Mouse (Mus musculus) adrenal gland, adult 10 weeks (tissue): ENCODE results near the gene Olfr996. TPM values are rescaled to one million over a fixed set of nuclear protein-coding genes. Genes with fewer than 3 reads are reported as not detected.

ENCODE experiments used
- polyA plus RNA-seq: library from polyadenylated mRNA; stranded (reverse); fragments of 350-450 nt; fragmentation: Illumina TruSeq; extraction: RNeasy Lipid Tissue Mini Kit (QIAGEN cat#74804); gene quantifications from one replicate; pipeline ENCODE4 v1.2.3, GENCODE M21; 2014; ENCODE audit warnings: low read depth, low replicate concordance

Olfr996 gene
- not detected for polyA plus RNA-seq

GRCm38 (mm10) chr2:85578915-85579314, at the start of gene Olfr996:
Gene Olfr996 (plus strand): TSS chr2:85579215.

GRCm38 (mm10) chr2:85588648-85589047, 9.6 kb downstream of the Olfr996 start, which contains the start of gene Olfr998:
Gene Olfr998 (plus strand): TSS chr2:85588948.

GRCm38 (mm10) chr2:85611803-85612202, 32.8 kb downstream of the Olfr996 start, which contains the start of gene Olfr1000:
Gene Olfr1000 (minus strand): TSS chr2:85611903.

Other genes starting within 250 kb of the Olfr996 start
- gene Olfr987, start 239.9 kb upstream of the Olfr996 start, polyA plus RNA-seq, result not detected
- not detected for gene Olfr988, start 216.0 kb upstream of the Olfr996 start, polyA plus RNA-seq
- not detected for gene Olfr992, start 169.7 kb upstream of the Olfr996 start, polyA plus RNA-seq
- not detected for gene Olfr993, start 164.3 kb upstream of the Olfr996 start, polyA plus RNA-seq
- not detected for gene Olfr994, start 142.8 kb upstream of the Olfr996 start, polyA plus RNA-seq
- not detected for gene Olfr995, start 135.6 kb upstream of the Olfr996 start, polyA plus RNA-seq
- 0.64 TPM for gene 4833423E24Rik, start 60.2 kb upstream of the Olfr996 start, polyA plus RNA-seq
- not detected for gene Olfr998, start 9.7 kb downstream of the Olfr996 start, polyA plus RNA-seq
- gene Olfr1000, start 32.7 kb downstream of the Olfr996 start, polyA plus RNA-seq, result not detected
- gene Olfr1002, start 71.5 kb downstream of the Olfr996 start, polyA plus RNA-seq, result not detected
- not detected for gene Olfr154, start 85.2 kb downstream of the Olfr996 start, polyA plus RNA-seq
- not detected for gene Olfr1006, start 99.6 kb downstream of the Olfr996 start, polyA plus RNA-seq
- gene Olfr1008, start 110.2 kb downstream of the Olfr996 start, polyA plus RNA-seq, result not detected
- not detected for gene Olfr1009, start 136.2 kb downstream of the Olfr996 start, polyA plus RNA-seq
- gene Olfr1012, start 183.6 kb downstream of the Olfr996 start, polyA plus RNA-seq, result not detected
- gene Olfr1013, start 187.9 kb downstream of the Olfr996 start, polyA plus RNA-seq, result 0.47 TPM
- not detected for gene Olfr1014, start 193.5 kb downstream of the Olfr996 start, polyA plus RNA-seq
- gene Olfr1015, start 202.8 kb downstream of the Olfr996 start, polyA plus RNA-seq, result not detected
- not detected for gene Olfr1016, start 223.3 kb downstream of the Olfr996 start, polyA plus RNA-seq
- gene Olfr1018, start 239.3 kb downstream of the Olfr996 start, polyA plus RNA-seq, result not detected